Mouse (Mus musculus): Measurements from ENCODE around the gene Tysnd1. TPM values are rescaled to one million over a fixed set of nuclear protein-coding genes. Genes with fewer than 3 reads are reported as not detected.

Gene Tysnd1
- total and polyA plus RNA-seq, 3 experiments = 72.7 to 119 TPM; not detected in 1

DNA sequence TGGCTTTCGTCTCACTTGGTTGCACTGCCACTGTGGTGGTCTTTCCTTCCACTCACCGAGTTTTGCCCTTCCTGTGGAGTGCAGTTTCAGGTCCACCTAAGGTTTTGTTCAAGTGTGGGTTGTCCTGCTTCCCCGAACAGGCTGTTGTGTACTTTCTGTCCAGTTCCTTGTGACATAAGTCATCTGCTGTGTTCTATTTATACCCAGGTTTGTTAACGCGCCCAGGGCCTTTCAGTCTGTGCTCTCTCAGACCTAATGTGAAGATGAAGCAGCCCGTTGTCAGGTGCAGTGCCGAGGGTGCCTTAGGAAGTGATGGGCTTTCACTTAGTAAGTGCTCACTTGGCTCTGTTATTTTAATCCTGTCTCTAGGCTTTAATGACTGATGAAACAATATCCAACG lies 5.9 kb upstream of the Tysnd1 start:
- no peak overlapping the region for H3K27ac ChIP-seq (ENCODE audit: control insufficient read depth, low read depth, low read length)
- H3K36me3 ChIP-seq (ENCODE audit: control insufficient read depth in 1 of 2, insufficient read depth in 2 of 2, low read length in 2 of 2) = peaks cover 0 to 33% of the 10 kb centered on the region in 2 experiments; a peak in 2 of 4 replicates
- H3K4me3 ChIP-seq (ENCODE audit: control insufficient read depth in 1 of 2, insufficient read depth in 1 of 2, low read depth in 2 of 2, low read length in 2 of 2) = no peak overlapping the region
- H3K79me2 ChIP-seq (ENCODE audit: control insufficient read depth, insufficient read depth, low read length, poor library complexity) = no peaks in the 10 kb centered on the region
- H3K9ac ChIP-seq (ENCODE audit: control insufficient read depth, low read depth, low read length, poor library complexity, severe bottlenecking) = no peak overlapping the region
- no peak for DNase-seq (ENCODE audit: low read depth, low spot score)
- no peaks in the 10 kb centered on the region for H3K9me3 ChIP-seq (replicated peaks; ENCODE audit: insufficient read depth, low read length)
- no peaks in the 10 kb centered on the region for H3K27me3 ChIP-seq (ENCODE audit: control insufficient read depth in 1 of 2, insufficient read depth in 2 of 2, low read length in 2 of 2)
- no peaks in the 10 kb centered on the region for H3K4me1 ChIP-seq (ENCODE audit: control insufficient read depth in 1 of 2, insufficient read depth in 2 of 2, low read length in 2 of 2)
- TF ChIP-seq TCF12 (IDR thresholded peaks at IDR 0.05; ENCODE audit: low read depth, low read length) (no peak), BHLHE40 (IDR thresholded peaks at IDR 0.05; ENCODE audit: borderline replicate concordance, low read depth, low read length) (no peak), MAFK (IDR thresholded peaks at IDR 0.05; ENCODE audit: borderline replicate concordance, low read depth, low read length) (no peak), ELF1 (IDR thresholded peaks at IDR 0.05; ENCODE audit: low read depth, low read length) (no peak), E2F4 (IDR thresholded peaks at IDR 0.05; ENCODE audit: borderline replicate concordance, low read depth, low read length) (no peak), USF2 (IDR thresholded peaks at IDR 0.05; ENCODE audit: borderline replicate concordance in 1 of 2, insufficient read depth in 1 of 2, low read depth in 1 of 2, low read length in 2 of 2) (no peak), SIN3A (IDR thresholded peaks at IDR 0.05; ENCODE audit: low read length) (no peak)

DNA sequence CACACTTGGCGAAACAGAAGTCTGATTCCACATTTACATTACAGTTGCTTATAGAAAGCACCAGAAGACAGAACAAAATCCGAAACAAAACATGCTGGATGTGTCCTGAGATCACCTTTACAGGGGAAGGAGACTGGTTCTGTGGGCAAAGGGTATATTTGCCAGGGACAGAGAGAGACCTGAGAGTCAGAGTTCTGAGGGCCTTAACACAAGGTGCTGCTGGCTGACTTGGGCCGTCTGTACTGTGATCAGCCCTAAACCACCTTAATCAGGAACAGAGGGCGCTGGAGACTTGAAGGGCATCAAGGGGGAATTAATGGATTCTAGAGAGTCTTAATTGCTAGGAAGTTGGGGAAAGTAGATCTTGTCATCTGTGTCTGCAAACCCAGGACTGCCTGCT lies 1.8 kb upstream of the Tysnd1 start:
- H3K9me3 ChIP-seq (replicated peaks; ENCODE audit: insufficient read depth, low read length) = no peaks in the 10 kb centered on the region
- no peak overlapping the region for H3K4me3 ChIP-seq (ENCODE audit: control insufficient read depth in 1 of 2, insufficient read depth in 1 of 2, low read depth in 2 of 2, low read length in 2 of 2)
- peaks cover 30% of the 10 kb centered on the region for H3K79me2 ChIP-seq (ENCODE audit: control insufficient read depth, insufficient read depth, low read length, poor library complexity)
- peaks cover 7 to 19% of the 10 kb centered on the region in 2 experiments for H3K36me3 ChIP-seq (ENCODE audit: control insufficient read depth in 1 of 2, insufficient read depth in 2 of 2, low read length in 2 of 2)
- DNase-seq (ENCODE audit: low read depth, low spot score) = no peak
- no peak overlapping the region for H3K9ac ChIP-seq (ENCODE audit: control insufficient read depth, low read depth, low read length, poor library complexity, severe bottlenecking)
- no peaks in the 10 kb centered on the region for H3K27me3 ChIP-seq (ENCODE audit: control insufficient read depth in 1 of 2, insufficient read depth in 2 of 2, low read length in 2 of 2)
- H3K4me1 ChIP-seq (ENCODE audit: control insufficient read depth in 1 of 2, insufficient read depth in 2 of 2, low read length in 2 of 2) = peaks cover 0 to 12% of the 10 kb centered on the region in 2 experiments; a peak in 3 of 4 replicates
- no peak for TF ChIP-seq ZKSCAN1 (IDR thresholded peaks at IDR 0.05; ENCODE audit: low read depth, low read length)
- TF ChIP-seq POLR2AphosphoS2 (IDR thresholded peaks at IDR 0.05; ENCODE audit: low read length) = 0 out of 2 replicates have a peak, but pooled peaks have one; percentile 71
- H3K27ac ChIP-seq (ENCODE audit: control insufficient read depth, low read depth, low read length) = no peak overlapping the region

DNA sequence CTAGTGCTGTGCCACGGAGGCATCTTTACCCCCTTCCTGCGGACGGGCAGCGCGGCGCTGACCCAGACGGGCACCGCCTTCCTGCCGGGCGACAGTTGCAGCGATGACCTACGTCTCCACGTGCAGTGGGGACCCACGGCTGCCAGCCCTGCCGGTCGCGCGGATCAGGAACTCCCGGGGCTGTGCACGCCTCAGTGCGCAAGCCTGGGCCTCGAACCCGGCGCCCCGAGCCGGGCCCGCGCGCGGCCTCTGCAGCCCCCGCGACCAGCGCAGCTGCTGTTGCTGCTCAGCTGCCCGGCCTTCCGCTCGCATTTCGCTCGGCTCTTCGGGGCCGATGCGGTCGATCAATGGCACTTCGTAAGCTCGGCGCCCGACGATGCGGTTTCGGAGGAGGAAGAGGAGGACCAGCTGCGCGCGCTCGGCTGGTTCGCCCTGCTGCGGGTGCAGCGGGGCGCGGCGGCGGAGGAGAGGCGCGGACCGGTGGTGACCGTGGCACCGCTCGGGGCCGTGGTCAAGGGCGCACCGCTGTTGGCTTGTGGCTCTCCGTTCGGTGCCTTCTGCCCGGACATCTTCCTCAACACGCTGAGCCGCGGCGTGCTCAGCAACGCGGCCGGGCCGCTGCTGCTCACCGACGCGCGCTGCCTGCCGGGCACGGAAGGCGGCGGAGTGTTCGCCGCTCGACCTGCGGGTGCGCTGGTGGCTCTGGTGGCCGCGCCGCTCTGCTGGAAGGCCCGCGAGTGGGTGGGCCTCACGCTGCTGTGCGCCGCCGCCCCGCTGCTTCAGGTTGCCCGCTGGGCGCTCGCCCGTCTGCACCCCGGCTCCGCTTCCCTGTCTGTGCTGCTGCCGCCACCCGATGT lies 617 bp downstream of the Tysnd1 start:
- Histone ChIP-seq H3K4me1 (ENCODE audit: control insufficient read depth in 1 of 2, insufficient read depth in 2 of 2, low read length in 2 of 2) (peaks cover 0 to 12% of the 10 kb centered on the region in 2 experiments; a peak in 3 of 4 replicates), H3K79me2 (ENCODE audit: control insufficient read depth, insufficient read depth, low read length, poor library complexity) (peaks cover 33% of the 10 kb centered on the region), H3K27ac (ENCODE audit: control insufficient read depth, low read depth, low read length) (0 out of 2 replicates have a peak overlapping the region, but pooled peaks have one; percentile 46), H3K36me3 (ENCODE audit: control insufficient read depth in 1 of 2, insufficient read depth in 2 of 2, low read length in 2 of 2) (peaks cover 4 to 7% of the 10 kb centered on the region in 2 experiments; a peak in 3 of 4 replicates), H3K4me3 (ENCODE audit: control insufficient read depth in 1 of 2, insufficient read depth in 1 of 2, low read depth in 2 of 2, low read length in 2 of 2) (peak overlapping the region; percentile 74 to 98), H3K9ac (ENCODE audit: control insufficient read depth, low read depth, low read length, poor library complexity, severe bottlenecking) (peak overlapping the region; percentile 83), H3K27me3 (ENCODE audit: control insufficient read depth in 1 of 2, insufficient read depth in 2 of 2, low read length in 2 of 2) (no peaks in the 10 kb centered on the region), H3K9me3 (replicated peaks; ENCODE audit: insufficient read depth, low read length) (no peaks in the 10 kb centered on the region)
- peak; percentile 28 for DNase-seq (ENCODE audit: low read depth, low spot score)
- TF ChIP-seq MXI1 (IDR thresholded peaks at IDR 0.05; ENCODE audit: low read depth, low read length) = peak; percentile 80
- no peak for TF ChIP-seq MYB (IDR thresholded peaks at IDR 0.05; ENCODE audit: low read depth, low read length)
- 0 out of 2 replicates have a peak, but pooled peaks have one; percentile 13 for TF ChIP-seq ETS1 (IDR thresholded peaks at IDR 0.05; ENCODE audit: low read depth, low read length)
- TF ChIP-seq MAFK (IDR thresholded peaks at IDR 0.05; ENCODE audit: borderline replicate concordance, low read depth, low read length) = no peak
- no peak for TF ChIP-seq EP300 (IDR thresholded peaks at IDR 0.05; ENCODE audit: low read depth in 1 of 2, low read length in 2 of 2)
- peak; percentile 69 for TF ChIP-seq MAX (IDR thresholded peaks at IDR 0.05; ENCODE audit: low read length)
- 0 out of 2 replicates have a peak, but pooled peaks have one; percentile 13 for TF ChIP-seq USF1 (IDR thresholded peaks at IDR 0.05; ENCODE audit: low read depth, low read length)
- no peak for TF ChIP-seq CHD2 (IDR thresholded peaks at IDR 0.05; ENCODE audit: low read length)
- TF ChIP-seq UBTF (IDR thresholded peaks at IDR 0.05; ENCODE audit: borderline replicate concordance, insufficient read depth, low read depth, low read length) = no peak
- no peak for TF ChIP-seq E2F4 (IDR thresholded peaks at IDR 0.05; ENCODE audit: borderline replicate concordance, low read depth, low read length)
- TF ChIP-seq JUND (IDR thresholded peaks at IDR 0.05; ENCODE audit: low read depth, low read length) = 0 out of 2 replicates have a peak, but pooled peaks have one; percentile 3
- TF ChIP-seq BHLHE40 (IDR thresholded peaks at IDR 0.05; ENCODE audit: borderline replicate concordance, low read depth, low read length) = no peak
- no peak for TF ChIP-seq GATA1 (IDR thresholded peaks at IDR 0.05; ENCODE audit: low read depth, low read length)
- TF ChIP-seq KAT2A (conservative IDR thresholded peaks at IDR 0.05; ENCODE audit: low read depth, low read length) = no peak
- TF ChIP-seq CTCF (IDR thresholded peaks at IDR 0.05 in 2 of 3, conservative IDR thresholded peaks at IDR 0.05 in 1 of 3; ENCODE audit: control insufficient read depth in 1 of 3, insufficient read depth in 1 of 3, low read depth in 2 of 3, low read length in 3 of 3, poor library complexity in 1 of 3, severe bottlenecking in 1 of 3) = no peak
- no peak for TF ChIP-seq ELF1 (IDR thresholded peaks at IDR 0.05; ENCODE audit: low read depth, low read length)
